Mouse (Mus musculus) limb, embryonic 14.5 days (tissue): ENCODE data around the gene Gchfr. TPM values are rescaled to one million over a fixed set of nuclear protein-coding genes. Genes with fewer than 3 reads are reported as not detected.

Experiments used
- ATAC-seq: fragments of 200-750 bp; cut with Nextera tagmentation; 2 replicates; pipeline ENCODE4 v1.8.0; 2017; ENCODE audit warnings: low read depth, moderate number of reproducible peaks, moderate TSS enrichment; ENCODE audit not compliant: low FRiP score
- DNase-seq: peaks from one replicate; pipeline ENCODE4 v3.0.0-alpha.2; 2015; ENCODE audit warnings: low spot score
- H3K27ac ChIP-seq: fragments of 300-500 bp; sonication (generic); replicated peaks from 2 replicates; pipeline ENCODE4 v1.5.1; 2014; ENCODE audit warnings: low read depth, mild to moderate bottlenecking, low read length, moderate library complexity, mixed read lengths
- H3K27me3 ChIP-seq: fragments of 300-500 bp; sonication (generic); 2 replicates; pipeline ENCODE4 v1.6.1; 2014; ENCODE audit warnings: low read length, mixed read lengths; ENCODE audit not compliant: control insufficient read depth, insufficient read depth
- H3K36me3 ChIP-seq: fragments of 300-500 bp; sonication (generic); 2 replicates; pipeline ENCODE4 v1.6.1; 2014; ENCODE audit warnings: mild to moderate bottlenecking, low read length, moderate library complexity, mixed read lengths; ENCODE audit not compliant: control insufficient read depth, insufficient read depth
- H3K4me1 ChIP-seq: fragments of 300-500 bp; sonication (generic); 2 replicates; pipeline ENCODE4 v1.6.1; 2014; ENCODE audit warnings: antibody characterized with exemption, low read length, mixed read lengths; ENCODE audit not compliant: control insufficient read depth, insufficient read depth
- H3K4me2 ChIP-seq: fragments of 300-500 bp; sonication (generic); replicated peaks from 2 replicates; pipeline ENCODE4 v1.6.1; 2014; ENCODE audit warnings: low read depth, mild to moderate bottlenecking, low read length, moderate library complexity; ENCODE audit not compliant: severe bottlenecking
- H3K4me3 ChIP-seq: fragments of 300-500 bp; sonication (generic); replicated peaks from 2 replicates; pipeline ENCODE4 v1.5.1; 2014; ENCODE audit warnings: low read length
- H3K9ac ChIP-seq: fragments of 300-500 bp; sonication (generic); 2 replicates; pipeline ENCODE4 v1.6.1; 2014; ENCODE audit warnings: mild to moderate bottlenecking, low read depth, low read length, moderate library complexity; ENCODE audit not compliant: severe bottlenecking
- H3K9me3 ChIP-seq: fragments of 300-500 bp; sonication (generic); 2 replicates; pipeline ENCODE4 v1.6.1; 2016; ENCODE audit warnings: low read length; ENCODE audit not compliant: control insufficient read depth
- POLR2A ChIP-seq: fragments of 200-500 bp; IDR thresholded peaks from 2 replicates; pipeline ENCODE4 v1.8.0; 2012; ENCODE audit warnings: inconsistent platforms, mild to moderate bottlenecking, moderate library complexity, borderline replicate concordance; ENCODE audit not compliant: insufficient read depth, insufficient read length; ENCODE audit errors: extremely low read depth
- WGBS: fragments of 180-500 bp; shearing (Covaris S2); extraction: QIAGEN DNeasy Blood & Tissue Kit; methylation state at CpG from one replicate; pipeline ENCODE4 v1.1.7; 2014; 5-methylcytosine and 5-hydroxymethylcytosine counted together
- polyA plus RNA-seq, 2 experiments: library from polyadenylated mRNA; depleted of rRNA in 1 of 2; stranded (reverse) in 1 of 2; unstranded in 1 of 2; fragments of >200 nt; fragmentation: Nextera tagmentation in 1 of 2; extraction: Ambion mirVana in 1 of 2; gene quantifications; 2 replicates each; pipeline versions ENCODE4 v1.2.1 to v1.2.3; 2012 to 2014

The Gchfr gene
- polyA plus RNA-seq, 2 experiments, result 5.6 to 20.9 TPM

- Histone ChIP-seq H3K27ac (no peak overlapping the region), H3K36me3 (no peaks in the 10 kb centered on the region), H3K4me2 (no peak overlapping the region), H3K4me1 (peaks cover 8% of the 10 kb centered on the region), H3K4me3 (no peak overlapping the region), H3K9me3 (no peaks in the 10 kb centered on the region), H3K9ac (no peak overlapping the region), H3K27me3 (0 out of 2 replicates have a peak, but pooled peaks cover 6% of the 10 kb centered on the region)
- TF ChIP-seq POLR2A, result no peak
- ATAC-seq, result no peak
- DNase-seq, result no peak
Measured at GRCm38 (mm10) chr2:119165401-119165800, 2.2 kb upstream of the Gchfr start.

- TF ChIP-seq POLR2A, result no peak
- 4% methylated on average over 21 of the region's 26 CpGs for WGBS
- Histone ChIP-seq H3K27me3 (0 out of 2 replicates have a peak, but pooled peaks cover 6% of the 10 kb centered on the region), H3K4me2 (peak overlapping the region; percentile 75), H3K4me3 (peak overlapping the region; percentile 46), H3K9me3 (no peaks in the 10 kb centered on the region), H3K9ac (peak overlapping the region; percentile 50), H3K4me1 (peaks cover 9% of the 10 kb centered on the region), H3K36me3 (peaks cover 6% of the 10 kb centered on the region; the same call in 1 of the 2 replicates), H3K27ac (no peak overlapping the region)
- peak; percentile 4; the same call in 1 of the 2 replicates for ATAC-seq
- DNase-seq, result no peak
Measured at GRCm38 (mm10) chr2:119167866-119168256, 288 bp downstream of the Gchfr start.

GRCm38 (mm10) chr2:119170282-119170681, 2.7 kb downstream of the Gchfr start:
- Histone ChIP-seq H3K9me3 (no peaks in the 10 kb centered on the region), H3K4me3 (no peak overlapping the region), H3K4me2 (no peak overlapping the region), H3K36me3 (peaks cover 7% of the 10 kb centered on the region; the same call in 1 of the 2 replicates), H3K27me3 (0 out of 2 replicates have a peak, but pooled peaks cover 6% of the 10 kb centered on the region), H3K4me1 (peaks cover 14% of the 10 kb centered on the region), H3K27ac (no peak overlapping the region), H3K9ac (no peak overlapping the region)
- 83% methylated on average over 2 of the region's 2 CpGs for WGBS
- ATAC-seq (no peak), DNase-seq (no peak)
- no peak for TF ChIP-seq POLR2A

- Histone ChIP-seq H3K27me3 (0 out of 2 replicates have a peak, but pooled peaks cover 6% of the 10 kb centered on the region), H3K9ac (no peak overlapping the region), H3K9me3 (no peaks in the 10 kb centered on the region), H3K4me2 (no peak overlapping the region), H3K4me1 (peaks cover 14% of the 10 kb centered on the region), H3K4me3 (no peak overlapping the region), H3K36me3 (peaks cover 18% of the 10 kb centered on the region), H3K27ac (no peak overlapping the region)
- no peak for ATAC-seq
- WGBS, result 62% methylated on average over 8 of the region's 8 CpGs
- TF ChIP-seq POLR2A, result no peak
- DNase-seq, result peak; percentile 36
Measured at GRCm38 (mm10) chr2:119171574-119171973, 4.0 kb downstream of the Gchfr start.

GRCm38 (mm10) chr2:119172446-119172845, 4.9 kb downstream of the Gchfr start:
- H3K4me2 ChIP-seq, result no peak overlapping the region
- no peak for ATAC-seq

More at GRCm38 (mm10) chr2:119172446-119172845, 4.9 kb downstream of the Gchfr start:
- H3K9me3 ChIP-seq, result no peaks in the 10 kb centered on the region
- no peak for DNase-seq
- 0 out of 2 replicates have a peak, but pooled peaks cover under 1% of the 10 kb centered on the region for H3K27me3 ChIP-seq
- no peak for TF ChIP-seq POLR2A
- H3K4me1 ChIP-seq, result peaks cover 10% of the 10 kb centered on the region
- H3K4me3 ChIP-seq, result no peak overlapping the region
- H3K27ac ChIP-seq, result no peak overlapping the region
- H3K36me3 ChIP-seq, result peaks cover 22% of the 10 kb centered on the region
- H3K9ac ChIP-seq, result 0 out of 2 replicates have a peak overlapping the region, but pooled peaks have one; percentile 34
- 80% methylated on average over 7 of the region's 7 CpGs for WGBS
